Mouse (Mus musculus) ZHBTc4 (cell line): ENCODE results near the gene Adgrl3.

Source experiments
- DNase-seq: peaks from one replicate; pipeline ENCODE4 v3.0.0-alpha.2; 2011; ENCODE audit warnings: low read depth, low spot score

The Adgrl3 gene

GRCm38 (mm10) chr5:81019590-81020254 lies at the start of gene Adgrl3:
Gene Adgrl3, plus strand, starts transcription at chr5:81020138.
- DNase-seq: peak; percentile 76

GRCm38 (mm10) chr5:81019166-81019565 lies 772 bp upstream of the Adgrl3 start:
- no peak for DNase-seq

- DNase-seq: peak; percentile 62
Observed at GRCm38 (mm10) chr5:81020281-81021005, 505 bp downstream of the Adgrl3 start.

DNA sequence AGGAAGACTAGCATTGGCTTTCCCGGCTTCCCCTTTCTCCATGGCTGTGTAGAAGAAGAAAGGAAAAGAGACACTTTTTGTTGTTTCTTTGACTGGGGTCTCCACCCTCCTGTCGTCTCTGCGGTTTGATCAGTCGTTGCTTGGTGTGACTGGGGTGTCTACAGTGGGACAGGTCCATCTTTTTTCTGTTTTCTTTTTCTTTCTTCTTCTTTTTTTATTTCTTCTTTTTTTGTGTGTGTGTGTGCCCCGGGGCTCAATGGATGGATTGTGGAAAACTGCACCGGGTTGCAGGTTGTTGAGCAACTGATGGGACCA lies 1.0 kb downstream of the Adgrl3 start:
- no peak for DNase-seq

DNA sequence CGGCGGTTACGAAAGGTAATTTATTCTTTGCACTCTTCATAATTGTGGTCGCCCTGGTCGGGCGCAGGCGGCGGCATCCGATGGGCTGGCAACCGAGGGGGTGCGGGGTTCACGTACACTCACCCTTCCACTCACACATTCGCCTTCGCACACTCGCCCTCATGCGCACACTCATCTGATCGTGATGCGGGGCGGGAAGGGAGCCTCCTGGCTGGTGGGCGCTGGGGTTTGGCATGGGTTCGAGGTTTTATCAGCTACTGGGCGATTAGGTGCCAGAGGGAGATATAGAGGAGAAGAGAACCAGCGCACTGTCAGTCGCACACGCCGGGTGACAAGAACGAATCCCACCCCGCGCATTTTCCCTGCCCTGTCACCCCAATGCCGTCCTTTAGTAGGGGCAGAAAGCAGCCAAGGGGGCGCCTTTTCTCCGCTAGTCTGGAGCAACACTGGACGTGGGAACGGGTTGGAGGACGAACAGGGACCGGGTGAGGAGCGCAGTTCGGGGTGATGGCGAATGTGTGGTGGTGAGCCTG lies 1.5 kb downstream of the Adgrl3 start:
- peak; percentile 31 for DNase-seq

DNA sequence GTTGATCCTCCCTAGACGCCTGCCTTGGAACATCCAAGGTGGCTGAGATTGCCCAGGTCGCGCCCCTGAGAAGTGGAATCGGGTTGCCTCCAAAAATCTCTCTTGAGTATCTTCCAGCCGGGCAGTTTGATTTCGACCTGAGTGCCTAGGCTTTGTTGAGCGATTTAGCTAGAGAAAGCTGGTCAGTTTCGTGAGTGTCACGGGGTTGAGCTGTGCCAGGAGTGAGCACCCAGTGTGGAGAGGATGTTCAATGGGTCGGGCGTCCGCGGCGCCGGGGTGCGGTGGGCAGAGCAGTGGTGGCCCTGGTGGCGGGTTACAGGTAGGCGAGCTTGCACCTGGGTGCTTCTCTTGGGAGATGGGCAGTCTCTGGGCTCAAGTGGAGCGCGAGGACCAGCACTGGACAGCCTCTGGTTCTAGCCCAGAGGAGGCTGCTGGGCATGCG lies 1.9 kb downstream of the Adgrl3 start:
- DNase-seq: peak; percentile 30

- DNase-seq: peak; percentile 26
Observed at GRCm38 (mm10) chr5:81022306-81023071, 2.6 kb downstream of the Adgrl3 start.

GRCm38 (mm10) chr5:81023923-81024715 lies 4.2 kb downstream of the Adgrl3 start:
- peak; percentile 4 for DNase-seq

DNA sequence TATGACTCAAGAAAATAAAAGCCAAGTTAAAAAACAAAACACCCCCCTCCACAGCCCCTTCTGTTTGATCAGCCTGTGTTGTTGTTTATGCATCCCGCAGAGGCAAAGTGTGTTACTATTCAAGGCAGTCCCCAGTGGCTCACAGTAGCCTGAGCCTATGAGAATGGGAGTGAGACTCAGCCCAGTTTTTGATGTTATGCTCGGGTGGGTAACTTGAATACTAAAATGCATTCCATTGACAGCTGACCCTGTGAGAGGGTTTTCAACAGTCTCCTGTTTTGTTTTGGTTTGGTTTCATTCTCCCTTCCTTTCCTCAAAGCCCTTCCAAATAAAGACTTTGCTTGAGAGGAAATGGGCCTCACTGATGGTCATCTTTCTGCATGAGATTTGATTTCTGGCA lies 8.9 kb downstream of the Adgrl3 start:
- DNase-seq: no peak

GRCm38 (mm10) chr5:81037091-81037490 lies 17.2 kb downstream of the Adgrl3 start:
- DNase-seq: no peak

DNA sequence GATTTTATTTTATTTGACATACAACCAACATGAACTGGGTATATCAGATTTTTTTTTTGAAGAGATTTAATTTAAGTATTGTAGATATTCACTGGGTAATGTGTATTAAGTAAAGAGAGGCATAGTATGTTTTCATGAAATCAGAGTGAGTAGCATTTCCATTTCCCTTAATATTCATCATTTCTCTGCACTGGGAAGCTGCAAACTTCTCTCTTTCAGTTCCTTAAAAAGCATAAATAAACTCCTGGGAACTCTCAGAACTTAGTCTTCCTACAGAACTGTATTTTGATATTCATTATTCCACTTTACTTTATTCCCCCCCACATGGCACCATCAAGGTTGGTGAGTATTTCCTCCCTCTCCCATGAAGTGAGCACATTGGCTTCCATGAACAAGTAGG lies 23.9 kb downstream of the Adgrl3 start:
- DNase-seq: no peak

GRCm38 (mm10) chr5:81046128-81046527 lies 26.2 kb downstream of the Adgrl3 start:
- no peak for DNase-seq

DNA sequence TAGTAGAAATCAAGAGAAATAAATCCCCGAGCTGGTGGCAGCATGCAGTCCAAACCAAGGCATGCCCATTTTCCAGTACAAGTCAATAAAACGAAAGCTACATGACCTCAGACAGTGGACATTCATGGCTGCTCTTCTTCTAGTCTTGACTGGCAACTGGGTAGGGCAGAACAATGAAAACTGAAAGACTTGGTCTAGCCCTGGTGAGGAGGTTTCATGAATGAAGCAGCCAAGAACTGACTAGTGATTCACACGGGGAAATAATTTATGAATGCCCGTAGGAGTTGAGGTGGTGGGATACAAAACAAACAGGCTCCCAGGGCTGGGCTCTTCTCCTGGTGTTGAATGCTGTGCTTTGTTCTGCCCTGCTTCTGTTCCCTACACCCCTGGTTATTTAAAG lies 34.7 kb downstream of the Adgrl3 start:
- DNase-seq: no peak

GRCm38 (mm10) chr5:81055253-81055652 lies 35.3 kb downstream of the Adgrl3 start:
- no peak for DNase-seq

GRCm38 (mm10) chr5:81058122-81058521 lies 38.2 kb downstream of the Adgrl3 start:
- no peak for DNase-seq

GRCm38 (mm10) chr5:81060950-81061349 lies 41.0 kb downstream of the Adgrl3 start:
- DNase-seq: no peak

DNA sequence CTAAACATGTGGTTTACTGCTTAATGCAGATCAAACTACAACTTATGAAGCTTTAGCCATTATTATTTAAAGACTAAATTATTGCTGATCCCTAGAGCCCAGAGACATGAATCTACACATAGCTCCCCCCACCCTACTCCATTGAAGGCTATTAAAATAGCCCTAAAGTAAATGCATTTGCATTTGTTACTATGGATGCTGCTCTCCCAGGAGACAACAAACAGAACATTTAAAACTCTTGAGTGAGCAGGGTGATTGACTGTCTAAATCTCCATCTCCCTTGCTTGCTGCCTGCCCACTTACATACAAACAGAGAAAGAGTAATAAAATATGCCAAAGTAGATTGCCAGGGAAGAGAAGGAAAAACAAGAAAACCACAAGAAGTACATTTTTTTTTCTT lies 41.4 kb downstream of the Adgrl3 start:
- no peak for DNase-seq

GRCm38 (mm10) chr5:81064026-81064425 lies 44.1 kb downstream of the Adgrl3 start:
- no peak for DNase-seq

DNA sequence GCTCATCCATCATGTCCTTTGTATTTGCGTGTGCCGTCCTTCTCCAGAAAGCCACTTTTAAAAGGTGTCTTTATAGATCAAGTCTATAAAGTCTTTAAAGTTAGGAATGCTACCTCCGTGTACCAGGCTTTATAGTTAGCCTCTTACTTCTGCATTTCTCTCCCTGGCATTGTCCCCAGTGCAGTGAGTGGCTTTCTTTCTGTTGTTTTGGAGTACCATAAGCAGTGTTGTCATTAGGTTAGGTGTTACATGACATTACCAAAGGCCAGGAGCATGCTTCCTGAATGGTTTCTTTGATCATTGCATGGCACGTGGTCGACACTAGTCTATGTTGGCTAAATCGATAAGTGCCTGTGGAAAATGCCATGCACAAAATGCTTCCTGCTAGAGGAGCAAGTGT lies 48.2 kb downstream of the Adgrl3 start:
- DNase-seq: no peak

- DNase-seq: no peak
Observed at GRCm38 (mm10) chr5:81068839-81069238, 48.9 kb downstream of the Adgrl3 start.

DNA sequence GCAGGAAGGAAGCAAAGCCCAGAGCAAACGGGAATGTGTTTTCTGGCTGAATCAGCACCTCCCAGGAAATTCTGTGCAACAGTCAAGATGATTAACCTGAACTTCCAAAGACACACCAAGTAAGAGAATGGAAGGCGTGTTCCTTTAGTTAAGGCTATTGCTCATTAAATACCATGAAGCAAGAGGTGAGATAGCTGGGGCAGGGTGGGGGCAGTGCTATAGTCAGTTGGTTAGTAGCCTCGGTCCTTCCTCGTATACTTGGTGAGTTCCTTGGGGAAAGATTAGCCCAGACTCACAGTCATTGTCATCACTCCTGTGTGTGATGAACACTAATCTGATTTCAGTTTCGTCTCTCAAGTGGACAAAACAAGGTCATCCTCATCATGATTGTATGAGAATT lies 53.0 kb downstream of the Adgrl3 start:
- no peak for DNase-seq

GRCm38 (mm10) chr5:81073875-81074274 lies 53.9 kb downstream of the Adgrl3 start:
- no peak for DNase-seq
